Mouse (Mus musculus) midbrain, postnatal 0 days (tissue): ENCODE measurements around the gene Slc44a3. TPM values are rescaled to one million over a fixed set of nuclear protein-coding genes. Genes with fewer than 3 reads are reported as not detected.

Experiments
- ATAC-seq: fragments of 200-750 bp; cut with Nextera tagmentation; 2 replicates; pipeline ENCODE4 v1.8.0; 2017; ENCODE audit warnings: moderate number of reproducible peaks, mild to moderate bottlenecking, moderate TSS enrichment, moderate library complexity; ENCODE audit not compliant: low FRiP score
- DNase-seq: peaks from one replicate; pipeline ENCODE4 v3.0.0-alpha.2; 2015; ENCODE audit warnings: low spot score
- H3K27ac ChIP-seq: fragments of 300-500 bp; sonication (generic); 2 replicates; pipeline ENCODE4 v1.5.1; 2014; ENCODE audit warnings: low read depth, mild to moderate bottlenecking, low read length, mixed read lengths
- H3K27me3 ChIP-seq: fragments of 300-500 bp; sonication (generic); 2 replicates; pipeline ENCODE4 v1.6.1; 2014; ENCODE audit warnings: low read length, control low read depth, mixed read lengths; ENCODE audit not compliant: insufficient read depth
- H3K36me3 ChIP-seq: fragments of 300-500 bp; sonication (generic); 2 replicates; pipeline ENCODE4 v1.6.1; 2014; ENCODE audit warnings: low read length, control low read depth, mixed read lengths; ENCODE audit not compliant: insufficient read depth
- H3K4me1 ChIP-seq: fragments of 300-500 bp; sonication (generic); 2 replicates; pipeline ENCODE4 v1.6.1; 2014; ENCODE audit warnings: mild to moderate bottlenecking, control low read depth, antibody characterized with exemption, low read length, mixed read lengths; ENCODE audit not compliant: insufficient read depth
- H3K4me2 ChIP-seq: fragments of 300-500 bp; sonication (generic); 2 replicates; pipeline ENCODE4 v1.6.1; 2014; ENCODE audit warnings: low read depth, mild to moderate bottlenecking, low read length, mixed read lengths; ENCODE audit not compliant: poor library complexity, severe bottlenecking
- H3K4me3 ChIP-seq: fragments of 300-500 bp; sonication (generic); 2 replicates; pipeline ENCODE4 v1.5.1; 2014; ENCODE audit warnings: low read depth, mild to moderate bottlenecking, low read length, moderate library complexity
- H3K9ac ChIP-seq: fragments of 300-500 bp; sonication (generic); replicated peaks from 2 replicates; pipeline ENCODE4 v1.6.1; 2014; ENCODE audit warnings: mild to moderate bottlenecking, low read length, moderate library complexity, mixed read lengths; ENCODE audit not compliant: poor library complexity, severe bottlenecking
- H3K9me3 ChIP-seq: fragments of 300-500 bp; sonication (generic); 2 replicates; pipeline ENCODE4 v1.6.1; 2016; ENCODE audit warnings: low read length, control low read depth
- CTCF ChIP-seq: IDR thresholded peaks from 2 replicates; pipeline ENCODE4 v1.5.1; 2016; ENCODE audit warnings: antibody characterized with exemption, mild to moderate bottlenecking
- WGBS: fragments of 180-500 bp; shearing (Covaris S2); extraction: QIAGEN DNeasy Blood & Tissue Kit; methylation state at CpG from one replicate; pipeline ENCODE4 v1.1.7; 2014; 5-methylcytosine and 5-hydroxymethylcytosine counted together
- polyA plus RNA-seq: library from polyadenylated mRNA; unstranded; fragments of >200 nt; fragmentation: Nextera tagmentation; extraction: Ambion mirVana; gene quantifications from 2 replicates; pipeline ENCODE4 v1.2.1, GENCODE M21; 2015
- total RNA-seq: library from RNA; depleted of rRNA; stranded (reverse); fragments of >200 nt; gene quantifications from 2 replicates; pipeline ENCODE4 v1.2.3, GENCODE M21; 2014

Slc44a3 gene
- total and polyA plus RNA-seq, 2 experiments from 2014 or later, result 0.22 to 0.47 TPM

GRCm38 (mm10) chr3:121467094-121467552 lies 65.1 kb downstream of the Slc44a3 start:
- H3K36me3 ChIP-seq, result no peaks in the 10 kb centered on the region
- H3K9me3 ChIP-seq, result no peaks in the 10 kb centered on the region
- no peaks in the 10 kb centered on the region for H3K27me3 ChIP-seq
- ATAC-seq (no peak), DNase-seq (no peak)
- H3K9ac ChIP-seq, result no peak overlapping the region
- H3K4me1 ChIP-seq, result 0 out of 2 replicates have a peak, but pooled peaks cover 2% of the 10 kb centered on the region
- WGBS, result 89% methylated on average over 10 of the region's 10 CpGs
- H3K27ac ChIP-seq, result no peak overlapping the region
- H3K4me2 ChIP-seq, result no peak overlapping the region
- H3K4me3 ChIP-seq, result no peak overlapping the region
- TF ChIP-seq CTCF, result no peak

- TF ChIP-seq CTCF, result no peak
- Histone ChIP-seq H3K36me3 (peaks cover under 1% of the 10 kb centered on the region; the same call in 1 of the 2 replicates), H3K9me3 (no peaks in the 10 kb centered on the region), H3K4me1 (0 out of 2 replicates have a peak, but pooled peaks cover 2% of the 10 kb centered on the region), H3K4me3 (no peak overlapping the region), H3K9ac (no peak overlapping the region), H3K27me3 (no peaks in the 10 kb centered on the region), H3K27ac (no peak overlapping the region), H3K4me2 (no peak overlapping the region)
- ATAC-seq (no peak), DNase-seq (peak; percentile 44)
- 58% methylated on average over 10 of the region's 10 CpGs for WGBS
These were observed 66.4 kb downstream of the Slc44a3 start for GRCm38 (mm10) chr3:121465795-121466194.

- peaks cover 5% of the 10 kb centered on the region; the same call in 1 of the 2 replicates for H3K36me3 ChIP-seq
- no peak overlapping the region for H3K9ac ChIP-seq
- H3K4me1 ChIP-seq, result 0 out of 2 replicates have a peak, but pooled peaks cover 2% of the 10 kb centered on the region
- no peaks in the 10 kb centered on the region for H3K9me3 ChIP-seq
- 29% methylated on average over 7 of the region's 7 CpGs for WGBS
- H3K4me2 ChIP-seq, result no peak overlapping the region
- ATAC-seq (no peak), DNase-seq (peak; percentile 80)
- TF ChIP-seq CTCF, result no peak
- H3K4me3 ChIP-seq, result no peak overlapping the region
- H3K27ac ChIP-seq, result peak overlapping the region; percentile 47; the same call in 1 of the 2 replicates
- no peaks in the 10 kb centered on the region for H3K27me3 ChIP-seq
These were observed 67.4 kb downstream of the Slc44a3 start for GRCm38 (mm10) chr3:121464733-121465305.

GRCm38 (mm10) chr3:121462782-121463181 lies 69.4 kb downstream of the Slc44a3 start:
- 87% methylated on average over 3 of the region's 3 CpGs for WGBS

GRCm38 (mm10) chr3:121461477-121461876 lies 70.7 kb downstream of the Slc44a3 start:
- no peak for TF ChIP-seq CTCF
- WGBS, result 93% methylated on average over 13 of the region's 13 CpGs
- H3K9ac ChIP-seq, result no peak overlapping the region
- H3K4me2 ChIP-seq, result no peak overlapping the region
- DNase-seq, result no peak
- H3K27ac ChIP-seq, result no peak overlapping the region
- no peak for ATAC-seq
- H3K4me3 ChIP-seq, result no peak overlapping the region
- no peaks in the 10 kb centered on the region for H3K27me3 ChIP-seq
- H3K36me3 ChIP-seq, result peaks cover 12% of the 10 kb centered on the region
- no peaks in the 10 kb centered on the region for H3K4me1 ChIP-seq
- H3K9me3 ChIP-seq, result no peaks in the 10 kb centered on the region

More at GRCm38 (mm10) chr3:121462782-121463181, 69.4 kb downstream of the Slc44a3 start:
- Histone ChIP-seq H3K27ac (no peak overlapping the region), H3K4me3 (no peak overlapping the region), H3K4me1 (no peaks in the 10 kb centered on the region), H3K4me2 (no peak overlapping the region), H3K9me3 (no peaks in the 10 kb centered on the region), H3K27me3 (no peaks in the 10 kb centered on the region), H3K9ac (no peak overlapping the region), H3K36me3 (peaks cover 12% of the 10 kb centered on the region)
- no peak for TF ChIP-seq CTCF
- DNase-seq (no peak), ATAC-seq (no peak)

- DNase-seq, result no peak
- Histone ChIP-seq H3K27me3 (no peaks in the 10 kb centered on the region), H3K27ac (no peak overlapping the region), H3K4me3 (no peak overlapping the region), H3K4me2 (no peak overlapping the region), H3K36me3 (peaks cover 18% of the 10 kb centered on the region), H3K4me1 (no peaks in the 10 kb centered on the region), H3K9me3 (no peaks in the 10 kb centered on the region), H3K9ac (no peak overlapping the region)
- 85% methylated on average over 16 of the region's 16 CpGs for WGBS
- ATAC-seq, result no peak
- TF ChIP-seq CTCF, result no peak
These were observed 71.6 kb downstream of the Slc44a3 start for GRCm38 (mm10) chr3:121460473-121461193.
